In genomic region chr17:83353460-83353859, GRCm38 (mm10) we compare ENCODE assay signal across 11 mouse cellular contexts. TPM values are rescaled to one million over a fixed set of nuclear protein-coding genes. Genes with fewer than 3 reads are reported as not detected.
DNase-seq lines count a peak whose midpoint lies in the region; ATAC-seq and TF ChIP-seq lines count a peak whose summit lies in the region.
"Had no signal": no experiment of that assay in that cellular context is flagged by ENCODE, and none has a peak within 500 bp of the region (broad histone marks: within the 10 kb centered on the region; RNA-seq: fewer than 3 reads in every experiment).

No protein-coding gene starts in this region.

- no peak for DNase-seq in heart, postnatal 4 days
- DNase-seq in liver, postnatal 0 days: no peak
- DNase-seq in MEL-GATA-1-ER (ENCODE audit: extremely low read depth, low read depth): peak; percentile 56
- no peak for DNase-seq in embryo, embryonic 9.5 days (ENCODE audit: extremely low spot score)
- DNase-seq: right cerebral cortex, adult 18-20 months had no signal

- TF ChIP-seq EP300 in liver, postnatal 0 days (IDR thresholded peaks at IDR 0.05; ENCODE audit: low read depth): no peak

- 25% methylated on average over 4 of the region's 4 CpGs for WGBS in heart, embryonic 11.5 days (ENCODE audit: insufficient replicate concordance)
- 18% methylated on average over 4 of the region's 4 CpGs for WGBS in liver, embryonic 12.5 days (ENCODE audit: insufficient replicate concordance)
- WGBS in liver, postnatal 0 days (ENCODE audit: insufficient replicate concordance): 33% methylated on average over 4 of the region's 4 CpGs
- WGBS in limb, embryonic 13.5 days: 11% methylated on average over 4 of the region's 4 CpGs

- H3K9ac ChIP-seq in heart, embryonic 11.5 days (ENCODE audit: low read depth, low read length): no peak overlapping the region
- H3K9ac ChIP-seq in liver, embryonic 12.5 days: no peak overlapping the region
- no peak overlapping the region for H3K9ac ChIP-seq in liver, postnatal 0 days (replicated peaks)
- no peak overlapping the region for H3K9ac ChIP-seq in limb, embryonic 13.5 days
- H3K9ac ChIP-seq: forebrain, embryonic 15.5 days; stomach, embryonic 15.5 days had no signal

- 0 out of 2 replicates have a peak overlapping the region, but pooled peaks have one; percentile 14 for H3K4me3 ChIP-seq in heart, embryonic 11.5 days (ENCODE audit: low read depth, low read length)
- H3K4me3 ChIP-seq in liver, embryonic 12.5 days: 0 out of 2 replicates have a peak overlapping the region, but pooled peaks have one; percentile 89
- no peak overlapping the region for H3K4me3 ChIP-seq in liver, postnatal 0 days (ENCODE audit: low read depth, low read length)
- peak overlapping the region; percentile 86; the same call in 1 of the 2 replicates for H3K4me3 ChIP-seq in limb, embryonic 13.5 days

- peaks cover 26% of the 10 kb centered on the region for H3K4me1 ChIP-seq in heart, embryonic 11.5 days (ENCODE audit: control insufficient read depth, insufficient read depth, low read length)
- H3K4me1 ChIP-seq in liver, embryonic 12.5 days: peaks cover 48% of the 10 kb centered on the region
- H3K4me1 ChIP-seq in liver, postnatal 0 days (ENCODE audit: insufficient read depth): peaks cover 19% of the 10 kb centered on the region
- H3K4me1 ChIP-seq in limb, embryonic 13.5 days: peaks cover 31% of the 10 kb centered on the region

- no peak overlapping the region for H3K27ac ChIP-seq in heart, embryonic 11.5 days (ENCODE audit: low read depth, low read length)
- H3K27ac ChIP-seq in liver, embryonic 12.5 days: no peak overlapping the region
- no peak overlapping the region for H3K27ac ChIP-seq in liver, postnatal 0 days (ENCODE audit: low read depth)
- H3K27ac ChIP-seq in limb, embryonic 13.5 days: no peak overlapping the region
- H3K27ac ChIP-seq: forebrain, embryonic 15.5 days; stomach, embryonic 15.5 days had no signal

- no peak for TF ChIP-seq CTCF in liver, postnatal 0 days (IDR thresholded peaks at IDR 0.05; ENCODE audit: low read depth)

- ATAC-seq in heart, embryonic 11.5 days (replicated peaks; ENCODE audit: insufficient number of reproducible peaks, low FRiP score, low TSS enrichment): no peak
- no peak for ATAC-seq in liver, embryonic 12.5 days
- no peak for ATAC-seq in liver, postnatal 0 days
- ATAC-seq in limb, embryonic 13.5 days (ENCODE audit: low FRiP score, low read depth): no peak
- no peak for ATAC-seq in cerebellum, adult (ENCODE audit: insufficient number of reproducible peaks, low FRiP score, low TSS enrichment)
- ATAC-seq: forebrain, embryonic 15.5 days had no signal

- H3K9me3 ChIP-seq in heart, embryonic 11.5 days (replicated peaks; ENCODE audit: control insufficient read depth, low read length): no peaks in the 10 kb centered on the region
- no peaks in the 10 kb centered on the region for H3K9me3 ChIP-seq in liver, embryonic 12.5 days (replicated peaks)
- no peaks in the 10 kb centered on the region for H3K9me3 ChIP-seq in liver, postnatal 0 days (ENCODE audit: low read length)
- no peaks in the 10 kb centered on the region for H3K9me3 ChIP-seq in limb, embryonic 13.5 days
- H3K9me3 ChIP-seq: forebrain, embryonic 15.5 days; stomach, embryonic 15.5 days had no signal

- H3K36me3 ChIP-seq in heart, embryonic 11.5 days (ENCODE audit: control insufficient read depth, insufficient read depth, low read length): no peaks in the 10 kb centered on the region
- H3K36me3 ChIP-seq in liver, embryonic 12.5 days: no peaks in the 10 kb centered on the region
- H3K36me3 ChIP-seq in liver, postnatal 0 days (replicated peaks; ENCODE audit: insufficient read depth, low read length): no peaks in the 10 kb centered on the region
- H3K36me3 ChIP-seq in limb, embryonic 13.5 days: no peaks in the 10 kb centered on the region
- H3K36me3 ChIP-seq: forebrain, embryonic 15.5 days; stomach, embryonic 15.5 days had no signal

- H3K4me2 ChIP-seq in heart, embryonic 11.5 days: peak overlapping the region; percentile 85
- peak overlapping the region; percentile 98 for H3K4me2 ChIP-seq in liver, embryonic 12.5 days
- no peak overlapping the region for H3K4me2 ChIP-seq in liver, postnatal 0 days (ENCODE audit: low read depth, low read length)
- peak overlapping the region; percentile 81 for H3K4me2 ChIP-seq in limb, embryonic 13.5 days (replicated peaks)

- no peaks in the 10 kb centered on the region for H3K27me3 ChIP-seq in heart, embryonic 11.5 days (ENCODE audit: control insufficient read depth, insufficient read depth, low read length)
- peaks cover 11% of the 10 kb centered on the region for H3K27me3 ChIP-seq in liver, embryonic 12.5 days (replicated peaks)
- H3K27me3 ChIP-seq in liver, postnatal 0 days (ENCODE audit: insufficient read depth, low read length): no peaks in the 10 kb centered on the region
- H3K27me3 ChIP-seq in limb, embryonic 13.5 days: no peaks in the 10 kb centered on the region
- H3K27me3 ChIP-seq: forebrain, embryonic 15.5 days; stomach, embryonic 15.5 days had no signal

RNA-seq across cellular contexts. Expression of gene Eml4, which starts 2.7 kb away (rescaled TPM):
- 24.4 and 35.0 TPM in 2 replicates for polyA plus RNA-seq in heart, embryonic 11.5 days (2014; fragmentation: Nextera tagmentation; extraction: Ambion mirVana)
- total RNA-seq in heart, postnatal 4 days (2021): 10 to 100 TPM; 17.5 to 18.1 TPM
- 13.5 and 15.1 TPM in 2 replicates for polyA plus RNA-seq in liver, embryonic 12.5 days (2016; fragmentation: Nextera tagmentation; extraction: Ambion mirVana)
- 3.8 and 4.7 TPM in 2 replicates for polyA plus RNA-seq in liver, postnatal 0 days (2015; fragmentation: Nextera tagmentation; extraction: Ambion mirVana)
- 42.1 and 46.8 TPM in 2 replicates for polyA plus RNA-seq in limb, embryonic 13.5 days (2015; fragmentation: Nextera tagmentation; extraction: Ambion mirVana)
